ENCODE assay signal across 23 mouse cellular contexts in the genomic region with DNA sequence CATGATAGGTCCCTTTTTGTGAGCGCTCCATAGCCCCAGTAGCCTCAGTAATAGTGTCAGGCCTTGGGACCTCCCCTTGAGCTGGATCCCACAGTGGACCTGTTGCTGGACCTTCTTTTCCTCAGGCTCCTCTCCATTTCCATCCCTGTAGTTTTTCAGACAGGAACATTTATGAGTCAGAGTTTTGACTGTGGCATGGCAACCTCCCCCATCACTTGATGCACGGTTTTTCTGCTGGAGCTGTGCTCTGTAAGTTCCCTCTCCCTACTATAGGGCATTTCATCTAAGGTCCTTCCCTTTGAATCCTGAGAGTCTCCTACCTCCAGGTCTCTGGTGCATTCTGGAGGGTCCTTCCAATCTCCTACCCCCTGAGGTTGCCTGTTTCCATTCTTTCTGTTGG.
"Had no signal": no experiment of that assay in that cellular context is flagged by ENCODE, and none has a peak within 500 bp of the region (broad histone marks: within the 10 kb centered on the region; RNA-seq: fewer than 3 reads in every experiment).

No protein-coding gene starts in this region.

- H3K27ac ChIP-seq: heart, embryonic 10.5 days; hindbrain, embryonic 13.5 days; hindbrain, embryonic 15.5 days; hindbrain, postnatal 0 days; kidney, embryonic 15.5 days; kidney, postnatal 0 days; limb, embryonic 13.5 days; limb, embryonic 15.5 days; liver, embryonic 12.5 days had no signal

- DNase-seq: gastrocnemius, postnatal 14 days; gastrocnemius, postnatal 36 days; heart, adult 18-20 months; heart, postnatal 10 days; kidney, adult 11 months; kidney, adult 2 months; kidney, adult 9 months; kidney, postnatal 14 days; kidney, postnatal 36 days; layer of hippocampus, adult 9-11 months; layer of hippocampus, postnatal 36 days; left cerebral cortex, postnatal 4 days had no signal

- H3K36me3 ChIP-seq: heart, embryonic 10.5 days; heart, embryonic 12.5 days; hindbrain, embryonic 13.5 days; hindbrain, embryonic 15.5 days; kidney, embryonic 15.5 days; limb, embryonic 13.5 days; limb, embryonic 15.5 days; liver, embryonic 12.5 days had no signal

- H3K27me3 ChIP-seq: heart, embryonic 12.5 days; hindbrain, embryonic 13.5 days; hindbrain, embryonic 15.5 days; kidney, embryonic 15.5 days; limb, embryonic 13.5 days; limb, embryonic 15.5 days; liver, embryonic 12.5 days had no signal

- ATAC-seq: hindbrain, postnatal 0 days; intestine, embryonic 16.5 days; liver, embryonic 12.5 days had no signal

- H3K4me2 ChIP-seq: heart, embryonic 12.5 days; hindbrain, embryonic 13.5 days; hindbrain, embryonic 15.5 days; kidney, embryonic 15.5 days; limb, embryonic 13.5 days; limb, embryonic 15.5 days; liver, embryonic 12.5 days had no signal

- H3K9ac ChIP-seq: heart, embryonic 12.5 days; hindbrain, embryonic 13.5 days; hindbrain, embryonic 15.5 days; kidney, embryonic 15.5 days; limb, embryonic 13.5 days; limb, embryonic 15.5 days; liver, embryonic 12.5 days had no signal

- H3K4me1 ChIP-seq: heart, embryonic 10.5 days; heart, embryonic 12.5 days; hindbrain, embryonic 13.5 days; hindbrain, embryonic 15.5 days; kidney, embryonic 15.5 days; limb, embryonic 13.5 days; limb, embryonic 15.5 days; liver, embryonic 12.5 days had no signal

- H3K4me3 ChIP-seq: heart, embryonic 10.5 days; heart, embryonic 12.5 days; hindbrain, embryonic 13.5 days; hindbrain, embryonic 15.5 days; kidney, embryonic 15.5 days; limb, embryonic 13.5 days; limb, embryonic 15.5 days; liver, embryonic 12.5 days had no signal

- H3K9me3 ChIP-seq: heart, embryonic 10.5 days; heart, embryonic 12.5 days; hindbrain, embryonic 13.5 days; hindbrain, embryonic 15.5 days; kidney, embryonic 15.5 days; limb, embryonic 13.5 days; limb, embryonic 15.5 days; liver, embryonic 12.5 days had no signal
